Mouse (Mus musculus) heart, postnatal 36 days (tissue): ENCODE data around the gene Isyna1. TPM values are rescaled to one million over a fixed set of nuclear protein-coding genes. Genes with fewer than 3 reads are reported as not detected.

ENCODE experiments used
- DNase-seq, 2 experiments: peaks; one replicate each; pipeline ENCODE4 v3.0.0; 2021 to 2022
- intact Hi-C: fragments of 180-260 bp; cut with DNase I; formaldehyde crosslinking; loops from one replicate; pipeline ENCODE4 v1.15.1; 2025
- total RNA-seq, 2 experiments: library from RNA; stranded (reverse); gene quantifications; 2 replicates each; pipeline ENCODE4 v1.2.3; 2021

The Isyna1 gene
- total RNA-seq, 2 experiments from 2014 or later: 22.2 to 25.8 TPM

DNA sequence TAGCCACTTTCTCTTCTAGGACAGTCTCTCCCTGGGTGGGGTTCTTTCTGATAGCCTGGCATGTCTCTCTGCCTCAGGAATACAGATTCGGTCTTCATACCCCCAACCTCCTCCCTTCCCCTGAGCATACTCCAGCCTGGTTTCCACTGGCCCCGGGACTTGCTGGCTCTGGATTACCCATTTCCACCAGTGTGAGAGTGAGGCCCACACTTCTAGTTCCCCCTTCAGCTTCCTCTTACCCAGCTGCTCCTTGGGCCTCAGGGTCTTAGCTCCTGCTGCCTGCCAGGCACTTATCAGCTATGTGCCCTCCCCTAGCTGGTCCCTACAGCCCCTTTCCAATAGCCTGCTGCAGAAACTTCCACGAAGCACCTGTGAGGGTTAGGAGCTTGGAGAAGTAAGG, 21.7 kb downstream of the Isyna1 start, which contains the start of gene Lrrc25:
Gene Lrrc25 (plus strand): TSS at position 262 of the 400 bp plus-strand sequence.
- intact Hi-C loops: no loop called here
- DNase-seq: no peak

DNA sequence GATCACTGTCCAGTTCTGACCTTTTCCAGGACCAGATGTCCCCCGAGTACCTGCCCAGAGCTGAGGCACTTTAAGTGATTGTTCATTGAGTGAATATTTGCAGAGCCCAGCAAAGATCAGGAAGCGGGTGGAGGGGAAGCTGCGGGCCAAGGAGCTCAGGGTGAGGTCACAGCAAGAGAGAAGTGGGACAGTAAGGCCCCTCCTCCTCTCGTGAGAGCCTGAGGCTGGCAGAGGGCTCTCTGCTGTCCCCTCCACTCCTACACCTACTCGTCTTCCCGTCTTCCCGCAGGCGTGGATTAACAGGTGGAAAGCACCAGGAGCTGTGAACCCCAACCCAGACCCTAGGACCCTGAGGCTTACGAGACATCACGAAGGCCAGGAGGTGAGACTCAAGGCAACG, 22.5 kb downstream of the Isyna1 start:
- DNase-seq: peak in 1 of 2 experiments; percentile 36
- intact Hi-C loops: no loop called here

DNA sequence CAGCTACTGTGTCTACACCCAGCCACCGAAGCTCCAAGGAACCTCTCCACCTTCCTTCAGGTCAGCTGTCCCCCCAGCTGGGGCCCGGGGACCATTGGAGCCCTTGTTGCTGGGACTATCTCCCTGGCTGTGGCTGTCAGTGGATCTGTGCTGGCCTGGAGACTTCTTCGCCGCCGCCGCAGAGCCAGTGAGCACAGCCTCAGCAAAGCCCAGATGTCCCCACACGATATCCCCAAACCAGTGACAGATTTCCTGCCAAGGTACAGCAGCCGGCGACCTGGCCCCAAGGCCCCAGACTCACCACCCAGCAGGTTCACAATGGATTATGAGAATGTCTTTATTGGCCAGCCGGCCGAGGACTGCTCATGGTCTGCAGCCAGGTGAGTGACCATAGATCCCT, 23.8 kb downstream of the Isyna1 start:
- intact Hi-C loops: no loop called here
- DNase-seq: no peak

DNA sequence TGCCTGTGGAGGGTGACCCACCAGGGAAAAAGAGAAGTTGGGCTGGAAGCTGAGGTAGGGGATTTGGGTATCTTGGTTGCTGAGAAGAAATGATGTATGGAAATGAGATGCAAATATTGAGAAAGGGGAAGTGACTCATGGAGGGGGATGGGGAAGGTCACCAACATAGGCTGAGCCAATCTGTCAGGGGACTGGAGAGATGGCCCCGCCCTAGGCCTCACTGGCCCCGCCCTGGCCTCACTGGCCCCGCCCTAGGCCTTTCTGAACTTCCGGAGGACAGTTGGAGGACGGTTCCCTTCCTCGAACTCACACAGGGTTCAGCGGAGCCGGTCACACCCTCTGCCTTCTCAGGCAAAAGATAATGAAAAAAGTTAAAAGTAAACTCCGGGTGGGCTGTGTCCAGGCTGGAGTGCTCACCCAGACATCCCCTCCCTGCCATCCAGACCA, 24.7 kb downstream of the Isyna1 start:
- DNase-seq: peak in 1 of 2 experiments; percentile 64
- intact Hi-C loops: no loop called here

DNA sequence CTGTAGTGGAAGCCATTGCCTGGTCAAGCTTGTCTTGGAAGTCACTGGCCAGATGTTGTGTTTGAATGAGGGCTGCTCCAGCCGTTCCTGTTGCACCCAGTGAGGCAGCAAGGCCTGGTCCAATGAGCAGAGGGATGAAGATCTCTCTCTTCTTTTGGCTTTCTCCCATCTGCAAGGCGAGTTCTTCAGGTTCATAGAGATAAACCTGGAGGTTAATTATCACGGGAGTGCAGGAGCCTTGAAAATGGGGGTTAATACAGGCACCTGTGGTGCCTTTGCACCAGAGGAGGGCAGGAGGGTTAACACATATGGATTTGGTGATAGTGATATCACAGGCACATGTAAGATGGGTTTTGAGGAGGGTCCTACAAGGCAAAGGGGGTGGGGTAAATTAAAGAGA, 28.0 kb downstream of the Isyna1 start:
- intact Hi-C loops: no loop called here
- no peak for DNase-seq

DNA sequence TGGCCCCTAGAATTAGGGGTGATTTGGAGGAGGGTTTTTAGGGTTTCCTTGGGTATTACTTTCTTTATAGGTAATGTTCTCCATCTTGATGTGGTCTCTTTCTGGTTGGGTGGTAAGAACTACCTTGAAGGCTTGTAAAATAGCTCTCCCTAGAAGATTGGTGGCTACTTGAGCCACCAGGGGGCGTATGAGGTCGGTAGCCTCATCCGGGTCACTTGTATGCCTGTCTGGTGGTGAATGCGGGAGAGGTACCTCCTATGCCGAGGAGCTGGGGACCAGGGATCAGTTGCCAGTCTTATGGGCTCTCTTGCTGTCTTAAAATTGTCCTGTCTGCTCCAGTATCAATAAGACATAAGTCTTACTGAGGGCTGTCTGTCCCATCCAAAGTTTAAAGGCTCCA, 30.9 kb downstream of the Isyna1 start:
- DNase-seq: peak; percentile 70 to 72
- intact Hi-C loops: no loop called here

DNA sequence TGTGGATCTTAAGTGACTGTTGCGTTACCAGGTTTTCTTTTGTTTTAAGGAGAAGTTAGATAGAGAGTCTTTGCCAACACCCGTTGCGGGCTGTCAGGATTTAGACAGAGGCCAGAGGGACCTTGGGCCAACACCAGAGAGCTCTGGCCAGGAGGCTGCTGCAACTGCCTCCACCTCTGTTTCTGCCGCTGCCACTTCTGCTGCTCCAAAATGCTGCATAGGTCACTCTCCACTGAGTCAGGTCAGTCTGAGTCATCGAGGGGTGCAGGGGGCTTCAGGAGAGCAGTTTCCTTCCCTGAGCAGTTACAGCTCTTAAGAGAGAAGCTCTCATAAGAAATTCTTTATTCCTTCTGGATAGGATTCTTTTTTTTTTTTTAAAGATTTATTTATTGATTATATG, 32.9 kb downstream of the Isyna1 start:
- intact Hi-C loops: no loop called here
- DNase-seq: no peak

DNA sequence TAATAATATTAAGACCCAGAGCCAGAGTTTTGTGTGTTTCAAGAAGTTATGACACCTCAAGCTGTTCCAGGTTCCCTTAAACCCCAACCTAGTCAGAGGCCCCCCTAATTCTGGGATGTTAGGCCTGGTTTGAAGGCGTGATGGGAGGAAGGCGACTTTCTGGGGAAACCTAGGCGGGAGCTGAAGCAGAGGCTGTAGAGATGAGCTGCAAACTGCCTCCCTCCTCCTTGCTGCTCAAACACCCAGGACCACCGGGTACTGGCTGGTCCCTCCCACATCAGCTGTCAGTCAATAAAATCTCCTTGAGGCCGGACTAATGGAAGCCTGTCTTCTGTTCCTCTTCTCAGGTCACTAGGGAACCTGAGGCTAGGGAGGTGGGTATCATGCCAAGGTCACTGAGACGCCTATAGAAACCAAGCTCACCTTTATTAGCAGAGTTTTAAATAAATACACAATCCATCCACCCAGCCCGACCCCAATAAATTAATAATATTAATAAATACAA, 34.9 kb downstream of the Isyna1 start:
- no peak for DNase-seq
- intact Hi-C loops: loop anchor here (2.0 kb wide), 1 partner anchor 16 kb away; no protein-coding TSS in a partner anchor

DNA sequence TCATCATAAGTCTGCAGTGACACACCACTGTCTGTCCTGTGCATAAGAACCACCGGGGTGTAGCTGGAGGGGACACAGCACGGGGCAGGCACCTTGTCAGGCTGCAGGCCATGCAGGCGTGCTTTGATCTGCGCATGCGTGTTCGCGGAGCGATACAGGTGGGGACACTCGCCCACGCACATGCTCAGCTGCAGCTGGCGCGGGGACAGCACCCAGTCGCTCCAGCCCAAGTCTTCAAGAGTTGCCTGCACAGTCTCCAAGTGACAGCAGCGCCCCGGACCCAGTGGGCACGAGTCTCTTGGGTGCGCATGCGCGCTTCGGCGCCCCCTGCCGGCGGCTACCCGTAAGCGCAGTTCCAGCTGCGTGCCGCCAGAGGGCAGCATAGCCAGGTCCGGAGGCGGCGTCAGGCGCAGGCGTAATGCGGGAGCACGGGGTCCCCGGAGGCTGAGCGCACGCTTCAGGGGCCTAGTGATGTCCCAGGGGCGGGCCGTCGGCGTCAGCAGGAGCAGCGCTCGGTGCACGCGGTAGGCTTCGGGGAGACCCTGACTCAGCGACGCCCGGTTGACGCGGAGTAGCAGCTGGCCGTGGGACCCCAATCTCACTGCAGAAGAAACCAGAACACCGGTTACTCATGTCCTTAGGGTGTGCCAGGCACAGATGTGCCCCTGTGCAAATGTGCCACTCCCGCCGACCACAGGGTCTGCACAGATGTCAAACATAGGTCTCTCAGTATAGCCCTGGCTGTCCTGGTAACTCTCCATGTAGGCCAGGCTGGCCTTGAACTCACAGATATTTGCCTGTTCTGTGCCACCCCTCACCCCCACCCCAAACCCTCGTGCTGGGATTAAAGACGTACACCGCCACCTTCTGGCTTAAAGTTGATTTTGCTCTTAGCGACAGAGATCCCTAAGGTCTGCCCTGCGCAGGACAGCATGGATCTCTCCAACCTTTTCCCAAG, 35.7 kb downstream of the Isyna1 start:
- intact Hi-C loops: loop anchor here (1.0 to 2.0 kb wide), 3 partner anchors 17 to 70 kb away; no protein-coding TSS in a partner anchor
- DNase-seq: peak; percentile 93 to 96

DNA sequence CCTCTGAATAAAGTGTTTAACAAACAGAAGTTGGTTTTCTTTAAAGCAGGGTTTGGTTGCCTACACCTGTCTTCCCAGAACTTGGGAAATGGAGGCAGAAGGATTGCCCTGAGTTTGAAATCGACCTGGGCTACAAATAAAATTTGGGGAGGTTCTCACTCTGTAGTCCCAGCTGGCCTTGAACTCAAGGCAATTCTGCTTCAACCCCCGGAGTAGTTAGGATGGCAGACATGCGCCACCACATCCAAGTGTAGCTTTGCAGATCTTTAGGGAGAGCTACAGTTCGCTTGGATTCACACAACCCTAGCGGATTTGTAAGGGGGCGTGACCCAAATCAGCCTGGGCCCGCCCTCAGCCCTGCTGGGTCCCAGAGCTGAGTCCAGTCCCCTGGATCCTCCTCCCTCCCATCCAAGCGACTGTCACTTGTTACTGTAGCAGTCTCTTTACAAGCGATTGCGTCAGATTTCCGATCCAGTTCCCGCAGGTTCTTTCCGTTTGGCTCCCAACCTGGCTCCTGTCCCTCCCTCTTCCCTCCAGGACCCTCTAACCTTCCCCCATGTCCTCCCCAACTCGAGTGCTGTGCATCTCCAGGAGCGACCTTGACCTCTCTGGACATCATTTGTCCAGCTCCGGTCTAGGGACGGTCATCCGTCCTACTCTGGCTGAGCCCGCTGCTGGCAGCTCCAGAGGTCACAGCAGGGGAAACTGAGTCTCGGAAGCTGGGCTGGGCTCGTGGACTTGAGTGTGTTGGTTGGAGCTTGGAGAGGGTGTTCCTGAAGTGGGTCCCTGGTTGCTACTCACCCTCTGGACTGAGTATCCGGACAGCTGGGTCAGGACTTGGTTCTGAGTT, 36.6 kb downstream of the Isyna1 start:
- intact Hi-C loops: loop anchor here (1.0 kb wide), 2 partner anchors 23 to 70 kb away; no protein-coding TSS in a partner anchor
- peak; percentile 57 to 61 for DNase-seq

DNA sequence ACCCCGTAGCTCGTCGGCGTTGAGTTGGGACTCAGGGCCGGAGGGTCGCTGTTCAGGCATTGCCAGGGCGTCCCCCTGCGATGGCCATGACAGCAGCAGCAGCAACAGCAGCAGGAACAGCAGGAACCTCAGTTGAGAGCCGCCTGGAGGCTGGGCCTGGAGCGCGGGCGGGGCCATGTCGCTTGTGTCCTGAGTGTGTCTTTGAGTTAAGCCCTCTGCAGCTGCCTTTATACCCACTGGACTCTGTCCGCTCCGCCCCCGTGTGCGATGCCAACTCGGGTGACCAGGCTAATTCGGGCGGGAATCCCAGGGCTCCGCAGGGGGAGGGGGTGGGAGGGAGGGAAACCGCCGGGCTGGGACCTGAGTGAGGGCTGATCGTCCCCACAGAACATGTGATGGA, 37.3 kb downstream of the Isyna1 start:
- DNase-seq: peak in 1 of 2 experiments; percentile 41
- intact Hi-C loops: no loop called here

DNA sequence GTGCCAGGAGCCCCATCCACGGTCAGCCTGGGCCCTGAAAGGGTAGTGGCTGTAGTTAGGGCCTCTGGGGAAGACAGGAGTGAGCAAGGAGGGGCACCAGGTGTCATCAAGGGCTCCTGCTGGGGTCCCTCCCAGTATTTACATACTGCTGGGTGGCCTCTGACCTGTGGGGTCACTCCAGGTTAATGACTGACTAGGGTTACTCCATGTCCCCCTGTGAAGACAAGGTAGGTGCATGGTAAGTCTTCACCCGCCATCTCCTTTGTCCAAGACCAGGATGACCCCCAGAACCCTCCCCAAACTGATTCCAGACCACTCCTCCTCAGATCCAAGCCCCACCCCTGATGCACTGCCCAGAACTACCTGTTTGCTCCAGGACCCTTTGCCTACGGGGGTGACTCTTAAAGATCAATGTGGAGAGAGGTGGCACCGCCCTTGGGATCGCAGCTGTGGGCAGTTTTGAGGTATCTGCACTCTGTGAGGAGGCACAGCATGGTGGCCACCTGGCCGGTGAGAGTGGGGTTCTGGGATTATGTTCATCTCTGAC, 38.2 kb downstream of the Isyna1 start, which contains the start of gene Gdf15:
Gene Gdf15 (minus strand): TSS at position 111 of the 547 bp plus-strand sequence.
- DNase-seq: no peak
- intact Hi-C loops: no loop called here

DNA sequence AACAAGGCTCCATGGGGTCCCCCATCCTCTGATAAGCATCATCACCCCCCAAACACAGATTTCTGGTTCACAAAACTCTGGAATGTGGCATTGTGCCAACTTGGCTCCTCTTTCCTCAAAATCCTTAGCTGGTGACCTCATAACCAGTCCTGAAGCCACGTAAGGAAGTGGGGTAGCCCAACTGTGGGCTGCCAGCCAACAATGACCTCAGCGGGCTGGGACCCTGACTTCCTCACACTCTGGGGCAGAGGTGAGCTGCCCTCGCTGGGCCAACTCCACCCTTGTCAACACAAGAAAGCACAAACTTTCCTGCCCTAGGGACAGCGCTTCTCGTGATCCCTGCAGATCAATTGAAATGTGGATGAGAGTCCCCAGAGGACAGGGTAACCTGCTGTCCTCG, 39.9 kb downstream of the Isyna1 start:
- intact Hi-C loops: no loop called here
- peak; percentile 78 to 80 for DNase-seq

DNA sequence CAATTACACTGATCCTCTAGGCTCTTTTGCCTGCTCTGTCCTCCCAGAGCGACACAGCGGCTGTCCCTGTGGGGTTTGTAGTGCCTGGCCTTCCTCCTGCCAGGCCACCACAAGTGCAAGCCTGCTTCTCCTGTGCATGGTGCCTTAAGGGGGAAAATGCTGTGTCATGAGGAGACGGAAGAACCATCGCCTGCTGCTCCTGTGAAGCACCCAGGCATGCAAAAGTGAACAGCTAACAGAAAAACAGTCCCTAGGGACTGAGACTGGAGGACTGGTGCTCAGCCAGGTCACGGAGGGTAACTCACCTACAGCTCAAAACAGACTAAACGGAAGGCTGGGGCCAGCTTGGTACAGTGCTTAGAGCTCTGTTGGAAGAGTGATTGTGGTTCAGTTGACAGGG, 41.4 kb downstream of the Isyna1 start:
- intact Hi-C loops: no loop called here
- no peak for DNase-seq

DNA sequence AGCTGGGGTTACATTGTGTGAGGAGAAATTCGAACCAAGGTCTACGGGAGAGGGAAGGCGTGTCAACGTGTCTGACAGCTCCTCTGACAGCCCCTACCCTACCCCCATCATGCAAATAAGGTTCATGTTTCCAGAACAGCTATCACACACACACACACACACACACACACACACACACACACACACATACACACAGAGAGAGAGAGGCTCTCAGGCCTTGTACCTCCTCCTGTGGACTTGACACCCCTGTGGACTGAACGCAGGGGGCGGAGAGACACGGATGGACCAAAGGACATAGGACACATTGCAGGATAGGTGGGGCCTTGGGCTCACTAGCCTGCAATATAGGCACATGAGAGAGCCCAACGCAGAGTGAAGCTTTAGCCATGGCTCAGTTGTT, 42.7 kb downstream of the Isyna1 start:
- no peak for DNase-seq
- intact Hi-C loops: no loop called here

DNA sequence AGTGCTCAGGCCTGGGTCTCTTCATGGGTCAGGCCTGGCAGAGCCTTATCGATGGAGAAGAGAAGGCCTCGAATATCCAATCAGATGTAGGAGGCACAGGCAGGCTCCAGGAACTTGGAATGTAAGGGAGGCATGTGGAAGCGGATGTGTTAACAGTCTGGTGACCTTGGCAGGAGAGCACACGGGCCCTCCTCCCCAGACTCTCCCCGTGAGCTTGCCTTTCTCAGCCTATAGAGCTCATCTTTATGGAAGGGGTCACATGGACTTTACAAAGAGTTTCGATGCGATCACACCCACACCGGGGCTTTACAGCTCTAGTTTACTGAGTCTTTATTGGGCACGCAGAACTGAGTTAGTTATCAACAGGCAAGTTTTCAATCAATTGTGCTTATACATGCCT, 44.6 kb downstream of the Isyna1 start:
- no peak for DNase-seq
- intact Hi-C loops: no loop called here

DNA sequence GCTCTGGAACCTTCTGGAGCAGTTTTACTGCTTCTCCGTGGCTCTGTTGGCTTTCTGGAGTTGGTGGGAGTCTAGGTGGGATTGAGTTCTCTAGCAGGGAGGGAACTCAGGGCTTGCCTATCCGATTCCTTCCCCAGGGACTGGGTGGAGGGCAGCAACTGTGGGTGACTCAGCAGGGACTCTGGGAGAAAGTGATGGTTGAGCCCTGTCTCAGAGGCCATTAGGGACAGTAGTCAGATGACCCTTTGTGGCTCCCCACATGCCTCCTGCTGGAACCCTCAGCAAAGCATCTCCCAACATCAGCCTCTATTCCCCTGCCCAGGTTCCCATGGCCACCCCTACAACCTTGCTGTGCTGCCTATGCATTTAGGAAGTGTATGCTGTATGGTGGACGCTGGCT, 48.8 kb downstream of the Isyna1 start:
- intact Hi-C loops: no loop called here

DNA sequence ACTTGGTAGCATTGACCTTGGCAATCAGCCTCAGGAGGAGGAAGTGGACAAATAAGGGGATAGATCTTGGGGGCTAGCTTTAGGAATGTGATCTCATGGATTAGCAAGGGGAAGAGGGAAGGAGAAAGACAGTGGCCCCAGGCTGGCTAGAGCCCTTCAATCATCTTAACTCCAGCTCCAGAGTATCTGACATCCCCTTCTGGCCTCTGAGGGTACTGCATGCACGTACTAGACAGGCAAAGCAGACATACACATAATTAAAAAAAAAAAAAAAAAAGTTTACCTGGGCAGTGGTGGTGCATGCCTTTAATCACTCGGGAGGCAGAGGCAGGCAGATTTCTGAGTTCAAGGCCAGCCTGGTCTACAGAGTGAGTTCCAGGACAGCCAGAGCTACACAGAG, 49.9 kb downstream of the Isyna1 start:
- DNase-seq: no peak
- intact Hi-C loops: no loop called here

More for the DNA sequence above, 48.8 kb downstream of the Isyna1 start:
- no peak for DNase-seq

DNA sequence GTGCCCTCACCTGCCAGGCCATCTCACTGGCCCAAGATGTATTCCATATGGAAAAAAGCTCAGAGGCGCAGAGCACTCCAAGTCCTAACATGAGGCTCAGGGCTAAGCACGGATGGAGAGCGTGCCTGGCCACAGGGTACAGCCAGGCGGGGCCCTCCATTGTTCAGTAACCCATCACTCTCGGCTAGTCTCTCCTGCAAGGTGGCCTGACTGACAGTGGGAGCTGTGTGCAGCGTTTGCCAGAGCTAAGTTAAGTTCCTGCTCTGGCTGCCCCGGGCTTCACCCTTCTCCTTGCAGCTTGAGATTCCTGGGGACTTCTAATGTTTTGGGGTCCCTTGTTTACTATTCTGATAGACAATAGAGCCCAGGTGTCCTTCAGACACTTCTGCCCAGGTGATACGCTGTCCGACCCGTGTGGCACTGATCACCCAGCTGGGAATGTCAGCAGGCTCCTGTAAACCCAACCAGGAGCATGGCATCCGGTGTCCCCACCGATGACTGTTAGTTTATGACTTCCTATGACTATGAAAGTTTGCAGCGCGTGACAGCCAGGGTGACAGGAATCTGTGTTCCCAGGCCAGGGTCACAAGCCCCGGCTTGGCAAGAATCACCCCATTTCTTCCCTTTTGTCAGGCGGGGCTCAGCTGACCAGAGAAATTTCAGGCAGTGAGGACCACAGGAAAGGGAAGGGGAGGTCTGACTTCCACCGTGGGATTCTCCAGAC, 51.5 kb downstream of the Isyna1 start:
- intact Hi-C loops: no loop called here
- DNase-seq: peak; percentile 47 to 51

DNA sequence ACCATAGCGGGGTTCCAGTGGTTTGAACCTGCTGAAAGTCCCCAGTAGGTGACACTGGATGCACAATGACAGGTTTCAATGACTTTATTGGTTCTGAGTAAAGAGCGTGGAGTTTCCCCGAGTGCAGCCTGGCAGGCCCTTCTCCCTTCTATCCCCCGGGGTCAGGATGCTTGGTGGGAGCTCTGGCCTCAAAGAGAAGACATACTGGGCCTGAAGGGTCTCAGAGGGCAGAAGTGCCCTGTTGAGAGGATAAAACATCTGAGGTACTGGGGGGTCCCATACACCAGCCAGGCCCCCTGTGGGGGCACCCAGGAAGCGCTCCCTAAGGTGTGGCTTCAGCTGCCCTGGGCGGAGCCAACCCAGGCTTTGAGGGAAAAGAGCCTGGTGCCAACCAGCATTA, 52.2 kb downstream of the Isyna1 start:
- DNase-seq: no peak
- intact Hi-C loops: no loop called here
